ENCODE assay signal across 25 mouse cellular contexts in the genomic region with DNA sequence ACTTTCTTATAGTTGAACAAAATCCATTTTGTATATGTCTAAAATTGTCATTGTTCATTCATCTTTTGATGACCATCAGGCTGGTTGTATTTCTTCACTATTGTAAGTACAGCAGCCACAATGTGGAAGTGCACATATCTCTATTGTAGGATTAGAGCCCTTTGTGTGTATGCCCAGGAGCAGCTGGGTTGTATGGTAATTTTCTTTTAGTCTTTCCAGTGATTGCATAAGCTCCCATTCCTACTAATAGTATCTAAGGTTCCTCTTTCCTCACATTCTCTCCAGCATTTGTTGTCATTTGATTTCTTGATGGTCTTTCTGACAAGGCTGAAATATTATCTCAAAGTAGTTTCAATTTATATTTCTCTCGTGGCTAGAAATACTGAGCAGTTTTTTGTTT. TPM values are rescaled to one million over a fixed set of nuclear protein-coding genes. Genes with fewer than 3 reads are reported as not detected.
DNase-seq lines count a peak whose midpoint lies in the region; ATAC-seq and TF ChIP-seq lines count a peak whose summit lies in the region.
"Had no signal": no experiment of that assay in that cellular context is flagged by ENCODE, and none has a peak within 500 bp of the region (broad histone marks: within the 10 kb centered on the region; RNA-seq: fewer than 3 reads in every experiment).

No protein-coding gene starts in this region.

- peak; percentile 3 for DNase-seq in embryo, embryonic 10 days (ENCODE audit: low spot score)
- DNase-seq in embryo, embryonic 10.5 days (ENCODE audit: low spot score): no peak
- DNase-seq in heart, adult 8-10 months (ENCODE audit: low spot score): no peak
- no peak for DNase-seq in heart, postnatal 0 days (ENCODE audit: low spot score)
- DNase-seq in heart, postnatal 14 days: no peak
- DNase-seq in MN1 (ENCODE audit: low spot score): peak; percentile 38
- no peak for DNase-seq in cerebellum, postnatal 36 days
- DNase-seq: adrenal gland, adult 2 months; adrenal gland, postnatal 25 days; B cell, adult 2 months; cerebellum, adult 2 months; cerebellum, postnatal 10 days; gastrocnemius, postnatal 10 days; heart, postnatal 10 days; kidney, adult 8-10 months had no signal

- no peak overlapping the region for H3K4me2 ChIP-seq in heart, embryonic 12.5 days
- no peak overlapping the region for H3K4me2 ChIP-seq in heart, postnatal 0 days (ENCODE audit: low read depth, low read length)
- H3K4me2 ChIP-seq: embryonic facial prominence, embryonic 13.5 days; forebrain, embryonic 12.5 days; hindbrain, embryonic 12.5 days had no signal

- no peak for TF ChIP-seq CTCF in heart, postnatal 0 days (IDR thresholded peaks at IDR 0.05; ENCODE audit: low read depth)

- peaks cover 39% of the 10 kb centered on the region for H3K36me3 ChIP-seq in heart, embryonic 12.5 days
- H3K36me3 ChIP-seq in heart, postnatal 0 days (replicated peaks; ENCODE audit: control insufficient read depth, insufficient read depth, low read length): peaks cover 23% of the 10 kb centered on the region
- H3K36me3 ChIP-seq: embryonic facial prominence, embryonic 13.5 days; forebrain, embryonic 12.5 days; hindbrain, embryonic 12.5 days had no signal

- no peaks in the 10 kb centered on the region for H3K27me3 ChIP-seq in heart, embryonic 12.5 days (replicated peaks)
- no peaks in the 10 kb centered on the region for H3K27me3 ChIP-seq in heart, postnatal 0 days (ENCODE audit: control insufficient read depth, insufficient read depth, low read length)
- H3K27me3 ChIP-seq: embryonic facial prominence, embryonic 13.5 days; forebrain, embryonic 12.5 days; hindbrain, embryonic 12.5 days had no signal

- ATAC-seq in heart, embryonic 12.5 days (ENCODE audit: insufficient number of reproducible peaks, low FRiP score): no peak
- no peak for ATAC-seq in heart, postnatal 0 days (ENCODE audit: insufficient read depth, low read depth)
- ATAC-seq: CD4-positive, CD25-positive, alpha-beta regulatory T cell, adult 4 months; forebrain, embryonic 16.5 days; hindbrain, embryonic 16.5 days; inflammation-experienced regulatory T-cells, adult 6 months; intestine, postnatal 0 days had no signal

- 58% methylated on average over 1 of the region's 1 CpGs for WGBS in heart, embryonic 12.5 days
- 41% methylated on average over 1 of the region's 1 CpGs for WGBS in heart, postnatal 0 days

- H3K9me3 ChIP-seq in heart, embryonic 12.5 days (replicated peaks): no peaks in the 10 kb centered on the region
- H3K9me3 ChIP-seq in heart, postnatal 0 days (replicated peaks; ENCODE audit: control insufficient read depth, low read length): no peaks in the 10 kb centered on the region
- H3K9me3 ChIP-seq: embryonic facial prominence, embryonic 13.5 days; forebrain, embryonic 12.5 days; G1E; hindbrain, embryonic 12.5 days had no signal

- H3K9ac ChIP-seq in heart, embryonic 12.5 days: no peak overlapping the region
- H3K9ac ChIP-seq in heart, postnatal 0 days (replicated peaks; ENCODE audit: low read depth, low read length): no peak overlapping the region
- H3K9ac ChIP-seq: embryonic facial prominence, embryonic 13.5 days; forebrain, embryonic 12.5 days; hindbrain, embryonic 12.5 days had no signal

- peak overlapping the region; percentile 87 for H3K27ac ChIP-seq in heart, embryonic 12.5 days (ENCODE audit: poor library complexity, severe bottlenecking)
- peak overlapping the region; percentile 90 for H3K27ac ChIP-seq in heart, postnatal 0 days (ENCODE audit: low read depth)
- H3K27ac ChIP-seq: embryonic facial prominence, embryonic 13.5 days; forebrain, embryonic 12.5 days; hindbrain, embryonic 12.5 days had no signal

- intact Hi-C loops in heart, postnatal 14 days (cut with DNase I): loop anchor here (2.0 kb wide), 1 partner anchor 40 kb away; no protein-coding TSS in a partner anchor

- peaks cover 47% of the 10 kb centered on the region for H3K4me1 ChIP-seq in heart, embryonic 12.5 days (replicated peaks)
- H3K4me1 ChIP-seq in heart, postnatal 0 days (ENCODE audit: control insufficient read depth, insufficient read depth): peaks cover 41% of the 10 kb centered on the region
- H3K4me1 ChIP-seq: embryonic facial prominence, embryonic 13.5 days; hindbrain, embryonic 12.5 days had no signal

- H3K4me3 ChIP-seq in heart, embryonic 12.5 days: no peak overlapping the region
- no peak overlapping the region for H3K4me3 ChIP-seq in heart, postnatal 0 days (ENCODE audit: low read depth, low read length)
- H3K4me3 ChIP-seq: embryonic facial prominence, embryonic 13.5 days; forebrain, embryonic 12.5 days; hindbrain, embryonic 12.5 days had no signal

- no peak for TF ChIP-seq EP300 in heart, postnatal 0 days (IDR thresholded peaks at IDR 0.05; ENCODE audit: low read depth)

RNA-seq across cellular contexts. Expression of gene Pkp2, which starts 42.1 kb away (rescaled TPM):
- polyA plus RNA-seq in heart, embryonic 12.5 days (2016; fragmentation: Nextera tagmentation; extraction: Ambion mirVana): 131 and 133 TPM in 2 replicates
- 100 to 1,000 TPM; 140 to 155 (median 148) TPM for total RNA-seq in heart, adult 8-10 months (2022)
- 172 and 198 TPM in 2 replicates for total RNA-seq in heart, postnatal 0 days (2014; rRNA removed; ENCODE audit: low replicate concordance)
- polyA plus RNA-seq in heart, postnatal 0 days (2015; fragmentation: Nextera tagmentation; extraction: Ambion mirVana): 103 and 107 TPM in 2 replicates
- total RNA-seq in heart, postnatal 14 days (2021): 100 to 1,000 TPM; 111 TPM
- polyA plus RNA-seq: inflammation-experienced regulatory T-cells, adult 6 months had no signal

RNA-seq across cellular contexts. Expression of gene Yars2, which starts 47.5 kb away (rescaled TPM):
- 51.2 and 54.3 TPM in 2 replicates for polyA plus RNA-seq in heart, embryonic 12.5 days (2016; fragmentation: Nextera tagmentation; extraction: Ambion mirVana)
- 10 to 100 TPM; 40.2 to 43.6 (median 42.0) TPM for total RNA-seq in heart, adult 8-10 months (2022)
- total RNA-seq in heart, postnatal 0 days (2014; rRNA removed; ENCODE audit: low replicate concordance): 73.4 and 75.8 TPM in 2 replicates
- 30.7 and 31.3 TPM in 2 replicates for polyA plus RNA-seq in heart, postnatal 0 days (2015; fragmentation: Nextera tagmentation; extraction: Ambion mirVana)
- 10 to 100 TPM; 27.1 to 27.8 TPM for total RNA-seq in heart, postnatal 14 days (2021)

Comparison
In these comparisons a context has a peak if more than half of its experiments do, and no peak if none do; other contexts are left out.
1. DNase-seq: peak in embryo, embryonic 10 days (single experiment) and MN1 (single experiment); none in embryo, embryonic 10.5 days (single experiment), heart, adult 8-10 months (single experiment), heart, postnatal 0 days (single experiment), heart, postnatal 14 days (0 of 2) and cerebellum, postnatal 36 days (0 of 2).